Mouse (Mus musculus) heart, adult 2 months (tissue): Measurements from ENCODE around the gene Gm49661. TPM values are rescaled to one million over a fixed set of nuclear protein-coding genes. Genes with fewer than 3 reads are reported as not detected.

Experiments used
- DNase-seq, 2 experiments: peaks; one replicate each; pipeline ENCODE4 v3.0.0; 2021
- H3K27ac ChIP-seq: fragments of 200-600 bp; 2 replicates; pipeline ENCODE4 v1.8.1; 2022
- H3K27me3 ChIP-seq: fragments of 200-500 bp; 2 replicates; pipeline ENCODE4 v1.6.1; 2012; ENCODE audit warnings: mild to moderate bottlenecking, low read length, inconsistent platforms, mixed read lengths; ENCODE audit not compliant: control insufficient read depth, insufficient read depth
- H3K36me3 ChIP-seq: fragments of 200-500 bp; 2 replicates; pipeline ENCODE4 v1.6.1; 2012; ENCODE audit warnings: low read length, inconsistent platforms; ENCODE audit not compliant: control insufficient read depth, insufficient read depth
- H3K4me1 ChIP-seq: fragments of 200-500 bp; 2 replicates; pipeline ENCODE4 v1.6.1; 2011; ENCODE audit warnings: low read length; ENCODE audit not compliant: control insufficient read depth, insufficient read depth
- H3K4me3 ChIP-seq: fragments of 200-600 bp; 2 replicates; pipeline ENCODE4 v1.8.1; 2022
- H3K79me2 ChIP-seq: fragments of 200-500 bp; replicated peaks from 2 replicates; pipeline ENCODE4 v1.6.1; 2012; ENCODE audit warnings: mild to moderate bottlenecking, inconsistent platforms, low read length, moderate library complexity, mixed read lengths; ENCODE audit not compliant: control insufficient read depth, insufficient read depth
- H3K9ac ChIP-seq: fragments of 200-500 bp; 2 replicates; pipeline ENCODE4 v1.6.1; 2012; ENCODE audit warnings: low read depth, mild to moderate bottlenecking, control low read depth, inconsistent platforms, low read length, mixed read lengths
- CTCF ChIP-seq: fragments of 200-600 bp; IDR thresholded peaks from 2 replicates; pipeline ENCODE4 v1.8.1; 2022; ENCODE audit warnings: antibody characterized with exemption, mild to moderate bottlenecking, moderate library complexity
- EP300 ChIP-seq: fragments of 200-500 bp; IDR thresholded peaks from 2 replicates; pipeline ENCODE4 v1.6.1; 2011; ENCODE audit warnings: low read depth, low read length, control low read depth; ENCODE audit not compliant: insufficient read depth
- POLR2A ChIP-seq: fragments of 200-500 bp; IDR thresholded peaks from 2 replicates; pipeline ENCODE4 v1.6.1; 2011; ENCODE audit warnings: mild to moderate bottlenecking, low read depth, low read length, control low read depth; ENCODE audit not compliant: insufficient read depth
- WGBS: fragments of 180-500 bp; shearing (Covaris S2); methylation state at CpG from one replicate; pipeline ENCODE4 v1.1.7; 2018; 5-methylcytosine and 5-hydroxymethylcytosine counted together
- intact Hi-C: fragments of 180-260 bp; cut with DNase I; formaldehyde crosslinking; loops from one replicate; pipeline ENCODE4 v1.15.1; 2025
- polyA plus RNA-seq: library from polyadenylated mRNA; depleted of rRNA; stranded (reverse); fragments of >200 nt; gene quantifications from 2 replicates; pipeline ENCODE4 v1.2.3, GENCODE M21; 2012
- total RNA-seq, 2 experiments: library from RNA; stranded (reverse); gene quantifications; 2 replicates each; pipeline ENCODE4 v1.2.3; 2021

The Gm49661 gene
- total and polyA plus RNA-seq, 3 experiments = 1.3 to 2.1 TPM; not detected in 1

DNA sequence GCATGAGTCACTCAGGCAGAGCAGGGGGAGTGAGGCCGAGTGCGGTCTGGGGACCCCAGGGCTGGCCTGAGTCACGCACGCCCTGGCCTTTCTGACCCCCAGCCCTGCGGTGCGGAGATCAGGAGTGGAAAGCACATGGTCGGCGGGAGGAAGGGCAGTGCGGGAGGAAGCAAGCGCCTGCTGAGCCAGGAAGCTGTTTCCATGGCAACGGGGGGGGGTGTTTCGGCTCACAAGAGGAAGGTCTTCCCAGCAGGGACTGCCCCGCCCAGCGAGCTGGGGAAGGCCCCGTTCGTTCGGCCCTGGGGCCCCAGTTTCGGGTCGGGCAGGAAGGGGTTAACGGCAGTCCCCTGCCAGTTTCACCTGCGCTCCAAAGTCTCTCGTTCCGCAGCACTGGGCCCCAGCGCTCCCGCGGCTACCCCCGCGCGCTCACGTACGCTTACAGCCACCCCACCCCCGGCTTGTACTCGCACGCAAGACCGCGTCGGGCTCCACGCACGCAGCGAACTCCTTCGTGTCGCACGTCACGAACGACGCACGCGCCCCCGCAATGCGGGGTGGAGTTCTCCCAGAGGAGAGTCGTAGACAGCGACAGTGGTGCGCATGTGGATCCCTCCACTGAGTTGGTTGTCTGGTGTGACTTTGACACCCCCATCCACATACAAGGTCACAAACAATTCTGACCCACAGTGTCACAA, 16.6 kb upstream of the Gm49661 start:
- DNase-seq = peak; percentile 89 to 93
- peaks cover 21% of the 10 kb centered on the region for H3K4me1 ChIP-seq
- under 1% methylated on average over 53 of the region's 53 CpGs for WGBS

GRCm38 (mm10) chr8:84985049-84985683, 15.9 kb upstream of the Gm49661 start:
- H3K79me2 ChIP-seq = no peaks in the 10 kb centered on the region
- intact Hi-C loops = no loop called here
- peak overlapping the region; percentile 57 for H3K9ac ChIP-seq
- no peaks in the 10 kb centered on the region for H3K27me3 ChIP-seq
- 9% methylated on average over 23 of the region's 23 CpGs for WGBS
- no peaks in the 10 kb centered on the region for H3K36me3 ChIP-seq
- H3K27ac ChIP-seq = peak overlapping the region; percentile 87
- DNase-seq = no peak
- no peak for TF ChIP-seq EP300
- TF ChIP-seq POLR2A = no peak
- no peak for TF ChIP-seq CTCF
- peaks cover 21% of the 10 kb centered on the region for H3K4me1 ChIP-seq
- peak overlapping the region; percentile 79 for H3K4me3 ChIP-seq

More for the DNA sequence above, 16.6 kb upstream of the Gm49661 start:
- intact Hi-C loops = no loop called here
- peak overlapping the region; percentile 79 for H3K4me3 ChIP-seq
- peak overlapping the region; percentile 57 for H3K9ac ChIP-seq
- no peaks in the 10 kb centered on the region for H3K79me2 ChIP-seq
- no peaks in the 10 kb centered on the region for H3K27me3 ChIP-seq
- H3K36me3 ChIP-seq = no peaks in the 10 kb centered on the region
- TF ChIP-seq CTCF (no peak), POLR2A (peak; percentile 71)
- H3K27ac ChIP-seq = peak overlapping the region; percentile 87

GRCm38 (mm10) chr8:84984294-84985048, 15.2 kb upstream of the Gm49661 start:
- no peaks in the 10 kb centered on the region for H3K36me3 ChIP-seq
- TF ChIP-seq POLR2A = no peak
- TF ChIP-seq EP300 = no peak
- TF ChIP-seq CTCF = no peak
- peaks cover 21% of the 10 kb centered on the region for H3K4me1 ChIP-seq
- peak overlapping the region; percentile 87 for H3K27ac ChIP-seq
- peak overlapping the region; percentile 19; the same call in 1 of the 2 replicates for H3K9ac ChIP-seq
- intact Hi-C loops = no loop called here
- peak overlapping the region; percentile 79; the same call in 1 of the 2 replicates for H3K4me3 ChIP-seq
- no peaks in the 10 kb centered on the region for H3K79me2 ChIP-seq
- 19% methylated on average over 15 of the region's 16 CpGs for WGBS
- peak; percentile 55 to 68 for DNase-seq
- no peaks in the 10 kb centered on the region for H3K27me3 ChIP-seq

DNA sequence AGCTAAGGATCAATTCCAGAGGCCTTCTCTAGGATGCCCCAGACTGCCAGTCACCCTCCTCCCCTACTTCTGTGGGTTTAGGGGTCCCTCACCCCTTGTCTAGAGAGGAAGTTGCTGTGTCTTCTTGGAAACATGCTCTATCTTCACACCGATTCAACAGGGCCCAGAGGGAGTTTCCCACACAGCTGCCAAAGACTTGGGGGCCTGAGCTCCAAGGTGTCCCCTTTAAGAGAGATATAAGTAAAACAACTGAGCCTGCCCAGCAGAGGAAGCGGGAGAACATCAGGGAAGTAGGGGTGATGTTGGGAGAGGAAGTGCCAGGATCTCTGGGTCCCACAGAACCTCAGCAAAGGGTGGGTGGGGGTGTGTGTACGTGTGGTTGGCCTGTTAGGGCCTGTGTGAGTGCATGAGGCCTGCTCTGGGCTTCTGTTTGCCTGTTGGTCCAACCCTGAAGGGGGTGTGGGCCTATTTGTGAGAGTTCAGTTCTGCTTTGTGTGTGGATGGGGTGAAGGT, 13.3 kb upstream of the Gm49661 start:
- Histone ChIP-seq H3K79me2 (no peaks in the 10 kb centered on the region), H3K9ac (no peak overlapping the region), H3K36me3 (no peaks in the 10 kb centered on the region), H3K27me3 (no peaks in the 10 kb centered on the region), H3K4me3 (no peak overlapping the region), H3K4me1 (peaks cover 19% of the 10 kb centered on the region), H3K27ac (no peak overlapping the region)
- no peak for TF ChIP-seq EP300
- no peak for TF ChIP-seq POLR2A
- no peak for TF ChIP-seq CTCF
- 43% methylated on average over 3 of the region's 3 CpGs for WGBS
- no peak for DNase-seq
- intact Hi-C loops = no loop called here

DNA sequence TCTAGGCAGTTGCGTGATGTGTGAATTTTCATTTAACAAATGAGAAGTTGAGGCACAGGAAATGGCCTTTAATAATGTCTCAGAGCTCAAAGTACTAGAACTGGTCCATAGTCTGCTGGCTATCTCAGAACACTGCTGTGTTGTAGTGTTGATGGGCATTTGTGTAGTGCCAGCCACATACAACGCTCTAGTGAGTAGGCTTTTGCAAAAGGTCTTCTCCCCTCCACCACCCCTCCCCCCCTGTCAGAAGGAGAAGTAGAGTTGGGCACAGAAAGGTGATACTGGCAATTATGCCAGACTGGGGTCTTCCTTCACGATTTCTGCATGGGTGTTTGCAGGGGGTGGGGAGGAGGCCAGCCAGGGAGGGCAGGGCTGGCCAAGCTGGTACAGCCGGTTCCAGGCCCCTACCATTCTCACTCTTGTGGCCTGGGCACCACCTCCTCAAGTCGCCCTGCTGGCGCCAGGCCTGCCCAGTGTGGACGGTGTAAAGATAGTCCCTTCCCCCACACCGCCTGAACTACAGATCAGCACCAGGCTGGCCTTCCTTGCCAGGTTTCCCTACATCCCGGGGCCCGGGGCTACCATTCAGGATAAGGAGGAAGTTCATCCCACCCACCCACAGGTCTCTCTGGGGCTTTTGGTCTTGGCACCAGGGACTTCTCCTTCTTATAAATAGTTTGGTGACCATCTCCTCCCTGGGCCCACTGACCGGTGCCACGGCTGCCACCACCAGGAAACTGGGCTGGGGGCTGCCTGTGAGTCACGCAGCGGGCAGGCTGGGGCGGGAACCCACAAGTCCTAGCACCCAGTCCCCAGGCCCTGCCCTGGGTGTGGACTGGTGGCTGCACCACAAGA, 12.6 kb upstream of the Gm49661 start:
- no peak for TF ChIP-seq CTCF
- no peak for TF ChIP-seq EP300
- TF ChIP-seq POLR2A = no peak
- Histone ChIP-seq H3K36me3 (no peaks in the 10 kb centered on the region), H3K9ac (no peak overlapping the region), H3K4me1 (peaks cover 19% of the 10 kb centered on the region), H3K27ac (no peak overlapping the region; the same call in 1 of the 2 replicates), H3K27me3 (no peaks in the 10 kb centered on the region), H3K79me2 (no peaks in the 10 kb centered on the region), H3K4me3 (no peak overlapping the region)
- WGBS = 65% methylated on average over 15 of the region's 15 CpGs
- intact Hi-C loops = no loop called here
- DNase-seq = no peak
